Mouse (Mus musculus) megakaryocyte, embryonic 14.5 days (primary cell): Measurements from ENCODE around the gene Slc35g2. TPM values are rescaled to one million over a fixed set of nuclear protein-coding genes. Genes with fewer than 3 reads are reported as not detected.

ENCODE experiments used
- H3K27me3 ChIP-seq: replicated peaks from 2 replicates; pipeline ENCODE3; 2012; ENCODE audit warnings: inconsistent platforms
- H3K36me3 ChIP-seq: replicated peaks from 2 replicates; pipeline ENCODE3; 2012; ENCODE audit warnings: low read length, inconsistent platforms, mixed read lengths
- H3K4me1 ChIP-seq: 2 replicates; pipeline ENCODE4 v1.6.1; 2012; ENCODE audit warnings: inconsistent platforms
- H3K4me3 ChIP-seq: replicated peaks from 2 replicates; pipeline ENCODE3; 2012; ENCODE audit warnings: moderate library complexity, mild to moderate bottlenecking, inconsistent platforms
- H3K9me3 ChIP-seq: 2 replicates; pipeline ENCODE4 v1.6.1; 2012; ENCODE audit warnings: inconsistent platforms
- FLI1 ChIP-seq: IDR thresholded peaks from 2 replicates; pipeline ENCODE4 v1.6.1; 2012; ENCODE audit warnings: low read length, inconsistent platforms, mixed read lengths
- GATA1 ChIP-seq: IDR thresholded peaks from 3 replicates; pipeline ENCODE4 v1.6.1; 2012; ENCODE audit warnings: mixed read lengths, low read length, inconsistent platforms, borderline replicate concordance
- polyA plus RNA-seq: library from polyadenylated mRNA; stranded (reverse); fragments of >175 nt; gene quantifications from 2 replicates; pipeline ENCODE4 v1.2.3, GENCODE M21; 2012; ENCODE audit warnings: low replicate concordance; ENCODE audit not compliant: insufficient read depth

The Slc35g2 gene
- polyA plus RNA-seq: not detected in 2 replicates

DNA sequence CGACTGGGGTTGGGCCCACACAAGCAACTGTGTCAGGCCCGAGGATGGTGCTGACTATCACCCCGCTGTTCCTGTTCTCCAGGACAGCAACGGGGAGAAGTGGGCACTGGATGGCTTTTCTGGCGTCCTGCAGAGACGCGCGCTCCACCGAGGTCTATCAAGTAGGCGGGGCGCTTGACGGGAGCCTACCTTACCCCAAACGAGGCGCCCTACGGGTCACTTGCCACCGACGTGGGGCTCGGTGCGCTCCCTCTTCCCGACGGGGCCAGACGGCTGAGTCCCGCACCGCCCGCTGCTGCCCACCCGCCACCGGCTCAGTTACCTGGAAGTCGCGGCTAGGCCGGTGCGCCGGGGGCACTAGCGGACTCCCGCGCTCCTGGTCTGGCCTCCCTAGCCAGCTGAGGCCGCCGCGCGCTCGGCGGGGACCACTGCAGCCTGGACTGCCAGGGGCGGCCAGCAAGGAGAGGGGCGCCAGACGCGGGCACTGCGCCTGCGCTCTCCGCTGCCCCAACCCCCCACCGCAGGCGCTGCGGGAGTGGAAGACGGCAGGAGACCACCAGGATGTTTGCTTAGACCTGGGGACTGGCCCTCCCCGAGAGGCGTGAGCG is at the start of gene Slc35g2:
Gene Slc35g2 (minus strand): TSS at position 465 of the 608 bp plus-strand sequence.
- TF ChIP-seq GATA1 (no peak), FLI1 (no peak)
- peak within 1 kb of the TSS; percentile 92 for H3K4me3 ChIP-seq
- H3K9me3 ChIP-seq: no peaks in the 10 kb centered on the region
- no peaks in the 10 kb centered on the region for H3K36me3 ChIP-seq
- peaks cover 19% of the 10 kb centered on the region for H3K4me1 ChIP-seq
- H3K27me3 ChIP-seq: peaks cover 51% of the 10 kb centered on the region

DNA sequence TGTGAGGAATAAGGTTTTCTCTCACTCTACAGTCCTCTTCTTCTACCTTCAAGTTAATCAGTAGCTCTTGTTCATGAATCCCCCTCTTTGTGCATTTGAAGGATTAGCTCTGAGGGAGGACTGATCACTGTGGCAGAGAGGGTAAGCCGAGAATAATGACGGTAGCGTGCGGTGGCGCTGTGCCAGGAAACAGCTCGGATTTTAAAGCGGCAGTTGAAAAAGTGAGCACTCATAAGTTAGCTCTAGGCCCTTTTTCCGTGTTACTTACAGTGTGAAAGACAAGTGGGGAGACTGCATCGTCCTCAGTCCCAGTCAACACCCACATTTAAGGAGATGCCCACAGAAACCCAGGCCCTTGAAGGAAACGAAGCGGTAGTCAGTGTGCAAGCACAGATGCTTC is 46.1 kb upstream of the Slc35g2 start:
- no peak overlapping the region for H3K4me3 ChIP-seq

DNA sequence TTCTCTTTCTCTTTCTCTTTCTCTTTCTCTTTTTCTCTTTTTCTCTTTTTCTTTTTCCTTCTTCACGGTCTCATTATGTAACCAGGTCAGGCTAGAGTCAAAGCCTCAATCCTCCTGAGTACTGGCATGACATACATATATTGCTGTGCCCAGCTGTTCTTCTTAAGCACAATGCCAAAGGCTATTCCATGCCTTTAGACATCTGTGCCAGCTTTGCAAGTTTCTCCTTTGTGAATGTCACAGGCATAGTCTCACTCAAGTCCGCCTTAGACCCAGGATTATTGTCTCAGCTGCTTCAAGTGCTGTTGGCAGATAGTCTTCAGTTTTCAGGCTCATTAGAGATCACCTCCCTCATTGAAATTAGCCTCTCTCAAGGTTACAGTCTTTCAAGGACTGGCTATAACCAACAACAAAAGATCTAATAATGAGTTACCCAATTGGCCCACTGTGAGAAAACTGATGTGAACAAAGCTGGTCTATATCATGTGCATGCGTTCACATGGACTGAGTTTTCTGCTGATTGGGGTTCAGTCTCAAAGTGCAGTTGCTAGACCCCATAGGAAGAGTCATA is 42.7 kb upstream of the Slc35g2 start:
- H3K36me3 ChIP-seq: no peaks in the 10 kb centered on the region
- TF ChIP-seq GATA1 (no peak), FLI1 (no peak)
- H3K9me3 ChIP-seq: no peaks in the 10 kb centered on the region
- H3K4me3 ChIP-seq: peak overlapping the region; percentile 40
- H3K27me3 ChIP-seq: no peaks in the 10 kb centered on the region
- H3K4me1 ChIP-seq: no peaks in the 10 kb centered on the region

More for the DNA sequence above, 46.1 kb upstream of the Slc35g2 start:
- Histone ChIP-seq H3K9me3 (no peaks in the 10 kb centered on the region), H3K4me1 (no peaks in the 10 kb centered on the region), H3K27me3 (no peaks in the 10 kb centered on the region), H3K36me3 (no peaks in the 10 kb centered on the region)
- TF ChIP-seq GATA1 (no peak), FLI1 (no peak)

DNA sequence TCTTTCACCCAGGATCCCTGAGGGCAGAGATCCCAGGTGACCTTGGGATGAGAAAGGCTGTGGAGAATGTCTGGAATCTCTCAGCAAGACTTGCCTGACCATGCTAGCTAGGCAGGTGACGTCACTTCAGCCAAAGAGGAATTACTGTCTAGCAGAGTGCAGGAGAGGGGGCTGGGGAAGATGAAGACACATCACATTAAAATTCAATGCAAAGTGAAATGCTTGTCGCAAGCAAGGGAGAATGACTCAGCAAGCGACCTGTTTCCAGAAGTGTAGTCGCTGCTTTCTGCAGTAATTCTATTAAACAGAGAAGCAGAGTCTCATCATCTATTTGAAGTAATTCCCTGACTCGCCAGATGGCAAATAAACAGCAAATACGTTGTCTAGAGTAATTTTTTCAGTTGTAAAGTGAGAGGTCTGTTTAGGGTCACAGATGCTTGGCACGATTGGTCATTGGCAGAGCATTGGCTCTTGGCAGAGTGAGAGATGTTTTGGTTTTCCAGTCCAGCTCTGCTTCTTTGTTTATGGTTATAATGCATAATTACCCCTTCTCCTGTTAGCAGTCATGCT is 35.2 kb upstream of the Slc35g2 start:
- Histone ChIP-seq H3K4me1 (0 out of 2 replicates have a peak, but pooled peaks cover 3% of the 10 kb centered on the region), H3K4me3 (no peak overlapping the region), H3K9me3 (peaks cover 6% of the 10 kb centered on the region), H3K27me3 (peaks cover 8% of the 10 kb centered on the region), H3K36me3 (no peaks in the 10 kb centered on the region)
- TF ChIP-seq FLI1 (no peak), GATA1 (no peak)

DNA sequence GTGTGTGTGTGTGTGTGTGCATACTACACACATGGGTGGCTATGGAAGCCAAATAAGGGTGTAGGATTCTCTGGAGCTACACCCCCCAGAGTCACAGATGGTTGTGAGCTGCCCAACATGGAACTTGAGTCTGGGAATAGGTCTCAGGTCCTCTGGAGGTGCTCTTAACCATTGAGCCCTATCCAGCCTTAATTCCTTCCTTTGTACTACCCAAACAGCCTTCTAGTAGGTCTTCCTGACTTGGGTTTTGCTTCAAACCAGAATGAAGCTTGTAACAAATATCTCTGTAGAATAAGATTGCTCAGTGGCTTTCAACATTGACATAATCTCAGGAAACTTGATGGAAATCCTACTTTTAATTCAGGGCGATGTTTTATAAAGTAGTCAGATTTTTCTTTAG is 34.6 kb upstream of the Slc35g2 start:
- no peaks in the 10 kb centered on the region for H3K36me3 ChIP-seq
- H3K9me3 ChIP-seq: peaks cover 8% of the 10 kb centered on the region
- H3K4me3 ChIP-seq: no peak overlapping the region
- no peak for TF ChIP-seq GATA1
- no peak for TF ChIP-seq FLI1
- 0 out of 2 replicates have a peak, but pooled peaks cover 3% of the 10 kb centered on the region for H3K4me1 ChIP-seq
- H3K27me3 ChIP-seq: peaks cover 8% of the 10 kb centered on the region

DNA sequence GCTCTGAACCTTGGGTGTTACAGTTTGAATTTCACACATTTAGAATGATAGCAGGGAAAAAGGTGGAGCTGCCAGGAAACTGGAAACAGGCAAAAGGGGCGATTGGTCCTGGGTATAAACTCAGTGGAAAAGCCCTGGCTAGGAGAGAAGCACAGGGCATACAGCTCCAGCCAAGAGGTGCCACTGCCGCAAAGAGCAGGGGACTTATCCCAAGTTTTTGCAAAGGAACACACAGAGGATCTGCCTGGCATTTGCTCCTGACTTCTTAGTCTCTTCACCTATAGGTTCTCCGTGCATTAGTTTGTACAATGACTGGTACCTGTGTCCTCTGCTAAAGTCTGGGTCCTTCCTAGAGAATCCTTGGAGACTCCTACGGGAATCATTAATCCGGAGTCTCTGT is 32.3 kb upstream of the Slc35g2 start:
- 0 out of 2 replicates have a peak, but pooled peaks cover 3% of the 10 kb centered on the region for H3K4me1 ChIP-seq
- no peak for TF ChIP-seq GATA1
- peaks cover 8% of the 10 kb centered on the region for H3K9me3 ChIP-seq
- H3K27me3 ChIP-seq: peaks cover 10% of the 10 kb centered on the region
- H3K4me3 ChIP-seq: no peak overlapping the region
- no peaks in the 10 kb centered on the region for H3K36me3 ChIP-seq

DNA sequence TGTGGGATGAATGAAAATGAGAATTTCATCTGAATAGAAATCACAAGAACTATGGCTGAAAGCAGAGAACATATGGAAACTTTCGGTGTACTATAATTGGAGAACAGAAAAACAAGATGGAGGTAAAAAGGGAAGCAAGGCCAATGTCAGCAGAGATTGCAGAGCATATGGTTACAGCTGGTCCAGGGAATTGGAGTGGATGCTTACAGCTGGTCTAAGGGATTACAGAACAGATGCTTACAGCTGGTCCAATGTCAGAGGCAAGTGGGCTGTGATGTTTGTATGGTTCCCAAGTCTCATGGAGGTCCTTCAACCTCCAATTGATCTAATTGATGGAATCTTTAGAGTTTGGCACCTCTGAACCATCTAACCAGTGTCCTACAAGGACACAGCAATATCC is 31.2 kb upstream of the Slc35g2 start:
- no peak overlapping the region for H3K4me3 ChIP-seq
- TF ChIP-seq GATA1: no peak
- no peak for TF ChIP-seq FLI1
- H3K9me3 ChIP-seq: peaks cover 8% of the 10 kb centered on the region
- H3K4me1 ChIP-seq: 0 out of 2 replicates have a peak, but pooled peaks cover under 1% of the 10 kb centered on the region
- H3K36me3 ChIP-seq: no peaks in the 10 kb centered on the region
- peaks cover 8% of the 10 kb centered on the region for H3K27me3 ChIP-seq

DNA sequence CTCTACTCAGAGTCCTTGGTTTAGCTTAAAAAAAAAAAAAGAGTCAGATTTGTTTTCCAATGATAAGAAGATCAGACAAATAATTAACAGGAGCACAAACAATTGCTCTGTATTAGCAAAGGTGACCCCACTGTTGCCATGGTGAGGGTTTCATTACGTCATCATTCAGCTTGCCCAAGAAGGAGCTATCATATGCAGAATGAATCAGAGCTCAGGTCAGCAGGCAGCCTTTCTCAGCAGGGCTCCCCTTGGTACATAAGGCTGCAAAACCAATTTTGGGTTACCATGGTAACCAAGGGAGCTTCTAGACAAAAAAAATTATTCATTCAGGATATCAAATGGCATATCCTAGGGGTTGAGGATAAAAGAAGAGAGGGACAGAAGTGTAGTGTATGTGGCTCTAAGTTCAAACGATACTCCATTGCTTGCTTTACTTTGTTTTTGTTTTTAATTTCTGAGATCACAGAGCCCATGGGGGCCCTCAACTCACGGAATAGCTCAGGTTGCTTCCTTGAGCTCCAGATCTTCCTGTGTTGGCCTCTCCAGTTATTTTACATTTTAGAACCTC is 29.0 kb upstream of the Slc35g2 start:
- Histone ChIP-seq H3K4me1 (no peaks in the 10 kb centered on the region), H3K36me3 (no peaks in the 10 kb centered on the region), H3K27me3 (peaks cover 6% of the 10 kb centered on the region), H3K4me3 (no peak overlapping the region), H3K9me3 (peaks cover 13% of the 10 kb centered on the region)
- TF ChIP-seq GATA1 (no peak), FLI1 (no peak)

DNA sequence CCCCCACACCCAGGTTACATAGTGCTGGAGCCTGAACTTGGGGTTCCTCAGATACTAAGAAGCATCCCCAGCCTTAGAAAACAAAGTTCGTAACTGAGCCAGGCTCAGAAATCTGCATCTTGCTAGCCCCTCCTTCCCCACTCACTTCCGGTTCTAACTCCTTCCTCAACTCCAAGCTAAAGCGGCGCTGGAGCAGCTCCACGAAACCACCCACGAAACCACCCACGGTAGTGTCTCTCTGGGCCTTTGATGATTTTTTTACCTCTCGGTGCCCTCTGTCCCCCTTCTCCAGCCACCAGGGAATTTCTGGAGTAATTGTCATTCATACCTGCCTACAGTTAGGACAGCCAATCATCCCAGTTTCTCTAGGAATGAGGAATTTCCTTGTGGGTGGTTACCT is 26.7 kb upstream of the Slc35g2 start, which contains the start of gene Stag1:
Gene Stag1 (plus strand): TSS at position 253 of the 400 bp plus-strand sequence.
- H3K36me3 ChIP-seq: no peaks in the 10 kb centered on the region
- H3K27me3 ChIP-seq: peaks cover 6% of the 10 kb centered on the region
- no peak for TF ChIP-seq FLI1
- no peak for TF ChIP-seq GATA1
- no peaks in the 10 kb centered on the region for H3K4me1 ChIP-seq
- H3K4me3 ChIP-seq: no peak within 1 kb of the TSS
- H3K9me3 ChIP-seq: peaks cover 15% of the 10 kb centered on the region

DNA sequence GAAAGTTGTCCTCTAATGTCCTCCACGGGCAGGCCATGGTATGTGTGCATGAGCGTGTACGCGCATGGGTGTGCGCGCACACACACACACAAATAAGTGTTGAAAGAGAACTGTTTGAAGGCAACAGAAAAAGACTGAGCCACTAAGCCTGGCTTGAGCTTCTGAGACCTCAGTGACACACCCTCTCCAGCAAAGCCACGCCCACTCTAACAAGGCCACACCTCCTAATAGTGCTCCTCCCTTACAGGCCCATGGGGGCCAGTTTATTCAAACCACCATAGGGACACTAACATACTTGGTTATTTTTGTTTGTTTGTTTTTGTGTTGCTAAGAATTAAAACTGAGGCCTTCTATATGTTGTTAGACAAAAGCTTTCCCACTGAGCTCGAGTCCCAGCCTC is 25.4 kb upstream of the Slc35g2 start:
- Histone ChIP-seq H3K4me3 (no peak overlapping the region), H3K9me3 (peaks cover 11% of the 10 kb centered on the region), H3K27me3 (peaks cover 5% of the 10 kb centered on the region), H3K36me3 (no peaks in the 10 kb centered on the region), H3K4me1 (peaks cover 5% of the 10 kb centered on the region)
- TF ChIP-seq FLI1: no peak
- TF ChIP-seq GATA1: no peak
